Mouse (Mus musculus): ENCODE data around the gene A730061H03Rik. TPM values are rescaled to one million over a fixed set of nuclear protein-coding genes. Genes with fewer than 3 reads are reported as not detected.

A730061H03Rik gene
- polyA plus RNA-seq, 1 experiment from 2014 or later, result not detected

GRCm38 (mm10) chr14:55524062-55524461 is 36.1 kb downstream of the A730061H03Rik start:
- ATAC-seq (no peak), DNase-seq (ENCODE audit: low spot score) (no peak)
- H3K4me3 ChIP-seq (ENCODE audit: low read depth, low read length), result no peak overlapping the region
- 49% methylated on average over 4 of the region's 4 CpGs for WGBS
- no peaks in the 10 kb centered on the region for H3K36me3 ChIP-seq (ENCODE audit: control insufficient read depth, insufficient read depth, low read length)
- peaks cover 6% of the 10 kb centered on the region; the same call in 1 of the 2 replicates for H3K4me1 ChIP-seq (ENCODE audit: control insufficient read depth, insufficient read depth, low read length)
- H3K27me3 ChIP-seq (replicated peaks; ENCODE audit: control insufficient read depth, insufficient read depth, low read length), result no peaks in the 10 kb centered on the region
- no peak overlapping the region for H3K9ac ChIP-seq (ENCODE audit: low read length)
- no peak overlapping the region for H3K4me2 ChIP-seq (ENCODE audit: low read length)
- no peak overlapping the region for H3K27ac ChIP-seq (ENCODE audit: low read depth, low read length)
- H3K9me3 ChIP-seq (replicated peaks; ENCODE audit: control insufficient read depth, low read length), result no peaks in the 10 kb centered on the region

- peak; percentile 81 for ATAC-seq
- Histone ChIP-seq H3K4me1 (ENCODE audit: control insufficient read depth, insufficient read depth, low read length) (peaks cover 8% of the 10 kb centered on the region; the same call in 1 of the 2 replicates), H3K27me3 (replicated peaks; ENCODE audit: control insufficient read depth, insufficient read depth, low read length) (no peaks in the 10 kb centered on the region), H3K4me3 (ENCODE audit: low read depth, low read length) (peak overlapping the region; percentile 47), H3K4me2 (ENCODE audit: low read length) (peak overlapping the region; percentile 96), H3K27ac (ENCODE audit: low read depth, low read length) (no peak overlapping the region), H3K9me3 (replicated peaks; ENCODE audit: control insufficient read depth, low read length) (no peaks in the 10 kb centered on the region), H3K36me3 (ENCODE audit: control insufficient read depth, insufficient read depth, low read length) (no peaks in the 10 kb centered on the region), H3K9ac (ENCODE audit: low read length) (peak overlapping the region; percentile 66)
- under 1% methylated on average over 61 of the region's 61 CpGs for WGBS
- DNase-seq (ENCODE audit: low spot score), result peak; percentile 64
These were observed 39.5 kb downstream of the A730061H03Rik start for GRCm38 (mm10) chr14:55520451-55521361.

GRCm38 (mm10) chr14:55519604-55520003 is 40.6 kb downstream of the A730061H03Rik start:
- Histone ChIP-seq H3K36me3 (ENCODE audit: control insufficient read depth, insufficient read depth, low read length) (no peaks in the 10 kb centered on the region), H3K4me2 (ENCODE audit: low read length) (no peak overlapping the region), H3K9me3 (replicated peaks; ENCODE audit: control insufficient read depth, low read length) (no peaks in the 10 kb centered on the region), H3K27ac (ENCODE audit: low read depth, low read length) (no peak overlapping the region), H3K9ac (ENCODE audit: low read length) (no peak overlapping the region), H3K27me3 (replicated peaks; ENCODE audit: control insufficient read depth, insufficient read depth, low read length) (no peaks in the 10 kb centered on the region), H3K4me1 (ENCODE audit: control insufficient read depth, insufficient read depth, low read length) (peaks cover 8% of the 10 kb centered on the region; the same call in 1 of the 2 replicates), H3K4me3 (ENCODE audit: low read depth, low read length) (no peak overlapping the region)
- 67% methylated on average over 4 of the region's 4 CpGs for WGBS
- ATAC-seq, result no peak
- no peak for DNase-seq (ENCODE audit: low spot score)

- no peaks in the 10 kb centered on the region for H3K36me3 ChIP-seq (ENCODE audit: control insufficient read depth, insufficient read depth, low read length)
- H3K4me1 ChIP-seq (ENCODE audit: control insufficient read depth, insufficient read depth, low read length), result peaks cover 8% of the 10 kb centered on the region; the same call in 1 of the 2 replicates
- no peak overlapping the region for H3K27ac ChIP-seq (ENCODE audit: low read depth, low read length)
- H3K9me3 ChIP-seq (replicated peaks; ENCODE audit: control insufficient read depth, low read length), result no peaks in the 10 kb centered on the region
- no peak overlapping the region for H3K9ac ChIP-seq (ENCODE audit: low read length)
- peak; percentile 33; the same call in 1 of the 2 replicates for ATAC-seq
- no peak overlapping the region for H3K4me2 ChIP-seq (ENCODE audit: low read length)
- 43% methylated on average over 2 of the region's 2 CpGs for WGBS
- H3K27me3 ChIP-seq (replicated peaks; ENCODE audit: control insufficient read depth, insufficient read depth, low read length), result no peaks in the 10 kb centered on the region
- peak; percentile 58 for DNase-seq (ENCODE audit: low spot score)
- H3K4me3 ChIP-seq (ENCODE audit: low read depth, low read length), result no peak overlapping the region
These were observed 41.3 kb downstream of the A730061H03Rik start for GRCm38 (mm10) chr14:55518897-55519296.

- Histone ChIP-seq H3K9me3 (replicated peaks; ENCODE audit: control insufficient read depth, low read length) (no peaks in the 10 kb centered on the region), H3K27me3 (replicated peaks; ENCODE audit: control insufficient read depth, insufficient read depth, low read length) (no peaks in the 10 kb centered on the region), H3K36me3 (ENCODE audit: control insufficient read depth, insufficient read depth, low read length) (no peaks in the 10 kb centered on the region), H3K4me2 (ENCODE audit: low read length) (no peak overlapping the region), H3K4me1 (ENCODE audit: control insufficient read depth, insufficient read depth, low read length) (peaks cover 5% of the 10 kb centered on the region; the same call in 1 of the 2 replicates), H3K4me3 (ENCODE audit: low read depth, low read length) (no peak overlapping the region), H3K27ac (ENCODE audit: low read depth, low read length) (no peak overlapping the region), H3K9ac (ENCODE audit: low read length) (no peak overlapping the region)
- ATAC-seq (no peak), DNase-seq (ENCODE audit: low spot score) (no peak)
- WGBS, result 90% methylated on average over 4 of the region's 4 CpGs
These were observed 44.4 kb downstream of the A730061H03Rik start for GRCm38 (mm10) chr14:55515846-55516245.

GRCm38 (mm10) chr14:55513927-55514326 is 46.3 kb downstream of the A730061H03Rik start:
- no peak overlapping the region for H3K27ac ChIP-seq (ENCODE audit: low read depth, low read length)
- H3K36me3 ChIP-seq (ENCODE audit: control insufficient read depth, insufficient read depth, low read length), result no peaks in the 10 kb centered on the region
- DNase-seq (ENCODE audit: low spot score), result no peak
- H3K27me3 ChIP-seq (replicated peaks; ENCODE audit: control insufficient read depth, insufficient read depth, low read length), result no peaks in the 10 kb centered on the region
- H3K9me3 ChIP-seq (replicated peaks; ENCODE audit: control insufficient read depth, low read length), result no peaks in the 10 kb centered on the region
- no peak overlapping the region for H3K4me3 ChIP-seq (ENCODE audit: low read depth, low read length)
- no peak overlapping the region for H3K4me2 ChIP-seq (ENCODE audit: low read length)
- 0 out of 2 replicates have a peak, but pooled peaks cover 1% of the 10 kb centered on the region for H3K4me1 ChIP-seq (ENCODE audit: control insufficient read depth, insufficient read depth, low read length)
- WGBS, result 73% methylated on average over 10 of the region's 10 CpGs
- no peak for ATAC-seq
- no peak overlapping the region for H3K9ac ChIP-seq (ENCODE audit: low read length)

- H3K4me2 ChIP-seq (ENCODE audit: low read length), result no peak overlapping the region
- H3K36me3 ChIP-seq (ENCODE audit: control insufficient read depth, insufficient read depth, low read length), result peaks cover 7% of the 10 kb centered on the region; the same call in 1 of the 2 replicates
- H3K4me1 ChIP-seq (ENCODE audit: control insufficient read depth, insufficient read depth, low read length), result no peaks in the 10 kb centered on the region
- no peaks in the 10 kb centered on the region for H3K27me3 ChIP-seq (replicated peaks; ENCODE audit: control insufficient read depth, insufficient read depth, low read length)
- H3K4me3 ChIP-seq (ENCODE audit: low read depth, low read length), result no peak overlapping the region
- ATAC-seq, result no peak
- no peaks in the 10 kb centered on the region for H3K9me3 ChIP-seq (replicated peaks; ENCODE audit: control insufficient read depth, low read length)
- H3K27ac ChIP-seq (ENCODE audit: low read depth, low read length), result no peak overlapping the region
- no peak overlapping the region for H3K9ac ChIP-seq (ENCODE audit: low read length)
- 56% methylated on average over 7 of the region's 7 CpGs for WGBS
- DNase-seq (ENCODE audit: low spot score), result no peak
These were observed 49.2 kb downstream of the A730061H03Rik start for GRCm38 (mm10) chr14:55511037-55511436.

- DNase-seq (ENCODE audit: low spot score) (no peak), ATAC-seq (0 out of 2 replicates have a peak, but pooled peaks have one; percentile 25)
- no peaks in the 10 kb centered on the region for H3K27me3 ChIP-seq (replicated peaks; ENCODE audit: control insufficient read depth, insufficient read depth, low read length)
- H3K4me1 ChIP-seq (ENCODE audit: control insufficient read depth, insufficient read depth, low read length), result no peaks in the 10 kb centered on the region
- no peak within 1 kb of the TSS for H3K4me2 ChIP-seq (ENCODE audit: low read length)
- no peaks in the 10 kb centered on the region for H3K9me3 ChIP-seq (replicated peaks; ENCODE audit: control insufficient read depth, low read length)
- H3K27ac ChIP-seq (ENCODE audit: low read depth, low read length), result no peak within 1 kb of the TSS
- H3K36me3 ChIP-seq (ENCODE audit: control insufficient read depth, insufficient read depth, low read length), result peaks cover 15% of the 10 kb centered on the region; the same call in 1 of the 2 replicates
- H3K4me3 ChIP-seq (ENCODE audit: low read depth, low read length), result no peak within 1 kb of the TSS
- WGBS, result 72% methylated on average over 22 of the region's 22 CpGs
- no peak within 1 kb of the TSS for H3K9ac ChIP-seq (ENCODE audit: low read length)
These were observed 50.0 kb downstream of the A730061H03Rik start, which contains the start of gene Cpne6 for GRCm38 (mm10) chr14:55510125-55510731. Gene Cpne6 (plus strand): TSS chr14:55510445.
